Mouse (Mus musculus): ENCODE measurements around the gene Dennd5b. TPM values are rescaled to one million over a fixed set of nuclear protein-coding genes. Genes with fewer than 3 reads are reported as not detected.

Dennd5b gene
- polyA plus RNA-seq, 2 experiments from 2014 or later = 0.45 to 0.98 TPM

DNA sequence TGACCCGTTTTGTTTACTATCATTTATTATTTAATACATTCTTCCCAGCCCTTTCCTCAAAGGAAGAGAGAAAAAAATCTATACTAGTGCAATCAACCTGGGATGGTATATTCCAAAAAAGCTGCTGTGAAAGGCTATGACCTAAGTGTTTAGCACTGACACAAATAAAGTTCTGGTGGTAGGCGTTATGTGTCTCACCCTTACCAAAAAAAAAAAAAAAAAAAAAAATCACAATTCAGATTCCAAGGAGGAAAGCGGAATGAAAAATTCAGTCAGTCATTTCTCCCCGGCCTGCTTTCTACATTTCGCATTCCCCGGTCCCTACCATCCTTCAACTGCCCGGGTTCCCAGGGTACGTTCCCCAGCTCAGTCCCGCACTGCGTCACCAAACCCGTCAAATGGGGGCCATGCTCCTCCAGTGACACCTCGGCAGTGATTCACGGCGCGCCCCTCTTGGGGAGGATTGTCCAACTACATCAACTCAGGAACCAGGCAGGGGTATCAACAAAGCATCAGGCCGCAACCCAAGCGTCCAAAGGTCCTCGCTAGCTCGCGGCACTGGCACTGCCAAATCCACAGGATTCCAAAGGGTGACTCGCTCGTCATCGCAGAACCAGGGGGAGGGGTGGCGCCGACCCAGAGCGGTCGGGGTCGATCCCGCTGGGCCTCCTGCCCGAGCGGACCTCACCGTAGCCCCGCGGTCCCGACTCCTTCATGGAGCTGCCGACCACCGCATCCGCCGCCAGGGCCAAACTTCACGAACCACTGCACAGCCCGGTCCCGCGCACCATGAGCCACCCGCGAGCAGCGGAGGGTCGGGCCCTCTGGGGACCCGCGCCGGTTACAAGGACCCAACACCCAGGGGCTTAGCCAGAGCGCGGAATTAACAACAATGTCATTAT lies 1.1 kb downstream of the Dennd5b start:
- ATAC-seq = no peak

DNA sequence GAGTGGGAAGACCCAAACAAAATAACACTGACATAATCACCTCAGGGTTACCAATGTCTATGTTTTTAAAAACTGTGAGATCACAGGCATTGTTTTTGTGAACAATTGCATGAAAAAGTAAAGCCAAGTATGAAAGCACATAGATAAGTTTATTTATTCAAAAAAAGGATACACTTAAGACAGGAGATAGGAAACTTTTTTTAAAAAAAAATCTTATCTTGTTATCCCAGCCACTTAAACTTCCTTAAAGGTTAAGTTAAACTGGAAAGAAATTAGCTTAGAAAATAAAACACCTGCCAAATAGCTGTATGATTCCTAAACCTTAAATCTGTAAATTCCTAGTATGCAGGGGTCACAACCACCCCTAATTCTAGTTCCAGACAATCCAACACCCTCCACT lies 2.5 kb downstream of the Dennd5b start:
- ATAC-seq = no peak

- ATAC-seq = no peak
Measured at GRCm38 (mm10) chr6:149097276-149097675, 4.2 kb downstream of the Dennd5b start.

- ATAC-seq = no peak
Measured at GRCm38 (mm10) chr6:149096233-149096632, 5.2 kb downstream of the Dennd5b start.

GRCm38 (mm10) chr6:149095389-149095788 lies 6.1 kb downstream of the Dennd5b start:
- ATAC-seq = no peak

DNA sequence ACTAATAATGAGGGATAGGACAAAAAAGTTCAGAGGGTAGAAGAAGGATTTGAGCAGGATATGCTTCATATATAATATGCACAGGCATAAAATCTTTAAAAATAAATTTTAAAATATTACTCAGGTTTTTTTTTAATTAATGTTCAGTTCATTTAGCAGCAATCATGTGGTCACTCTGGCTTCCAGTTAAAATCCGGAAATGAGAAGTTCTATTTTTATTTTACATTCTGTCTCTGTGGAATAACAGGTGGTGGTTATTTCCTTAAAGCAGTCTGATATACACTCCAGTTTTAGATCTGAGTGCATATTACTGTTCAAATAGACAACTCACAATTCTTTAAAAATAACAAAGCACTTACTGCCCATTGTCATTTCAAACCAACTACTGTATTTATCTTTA lies 6.9 kb downstream of the Dennd5b start:
- ATAC-seq = no peak

DNA sequence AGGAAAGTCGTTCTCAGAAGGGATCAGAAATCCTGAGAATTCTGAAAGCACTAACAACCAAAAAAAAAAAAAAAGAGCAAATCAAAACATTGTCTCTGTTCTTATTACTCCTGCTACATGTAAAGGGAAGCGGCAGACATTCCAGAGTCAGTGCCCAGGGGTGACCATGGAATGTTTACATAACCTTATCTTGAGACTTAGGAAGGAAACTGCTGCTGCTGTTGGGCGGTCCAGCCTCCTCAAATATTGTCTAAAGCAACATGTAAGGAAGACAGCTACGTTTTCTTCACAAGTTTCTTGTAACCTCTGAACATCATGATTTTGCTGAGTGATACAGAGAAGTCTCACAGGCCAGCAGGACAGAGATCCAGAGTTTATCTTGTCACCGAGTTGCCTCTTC lies 8.0 kb downstream of the Dennd5b start:
- ATAC-seq = no peak

DNA sequence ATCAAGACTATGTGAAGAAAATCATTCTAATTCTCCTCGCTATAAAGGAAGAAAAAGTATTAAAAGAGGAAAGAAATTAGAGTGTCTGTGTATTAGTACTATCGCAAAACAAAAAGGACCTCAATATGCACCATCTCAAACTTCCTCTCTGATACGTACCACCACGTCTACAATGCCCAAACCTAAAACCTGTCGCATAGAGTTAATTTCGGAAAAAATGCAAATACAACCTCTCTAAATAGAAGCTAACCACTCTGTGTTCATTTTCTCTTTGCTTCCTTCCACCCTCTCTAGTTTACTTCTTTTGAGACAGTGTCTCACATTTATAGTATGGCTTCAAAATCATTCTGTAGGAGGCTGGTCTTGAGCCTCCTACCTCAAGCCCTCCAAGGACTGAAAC lies 9.1 kb downstream of the Dennd5b start:
- no peak for ATAC-seq

- ATAC-seq = no peak
Measured at GRCm38 (mm10) chr6:149077136-149077808, 24.2 kb downstream of the Dennd5b start.

DNA sequence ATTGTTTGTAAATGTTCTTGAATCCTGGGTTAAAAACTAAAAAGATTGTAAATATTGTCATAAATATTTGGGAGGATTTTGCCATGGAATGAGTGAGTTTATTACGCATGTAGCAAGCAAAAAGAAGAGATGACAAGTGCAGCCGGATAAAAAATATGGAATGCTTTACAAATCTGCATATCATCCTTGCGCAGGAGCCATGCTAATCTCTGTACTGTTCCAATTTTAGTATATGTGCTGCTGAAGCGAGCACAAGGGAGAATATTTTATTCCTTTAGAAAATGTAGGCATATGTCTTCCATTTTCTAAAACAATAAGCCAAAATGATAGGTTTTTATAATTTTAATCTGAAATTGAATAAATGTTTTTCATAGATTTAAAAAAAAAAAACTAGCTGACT lies 27.6 kb downstream of the Dennd5b start:
- no peak for ATAC-seq

DNA sequence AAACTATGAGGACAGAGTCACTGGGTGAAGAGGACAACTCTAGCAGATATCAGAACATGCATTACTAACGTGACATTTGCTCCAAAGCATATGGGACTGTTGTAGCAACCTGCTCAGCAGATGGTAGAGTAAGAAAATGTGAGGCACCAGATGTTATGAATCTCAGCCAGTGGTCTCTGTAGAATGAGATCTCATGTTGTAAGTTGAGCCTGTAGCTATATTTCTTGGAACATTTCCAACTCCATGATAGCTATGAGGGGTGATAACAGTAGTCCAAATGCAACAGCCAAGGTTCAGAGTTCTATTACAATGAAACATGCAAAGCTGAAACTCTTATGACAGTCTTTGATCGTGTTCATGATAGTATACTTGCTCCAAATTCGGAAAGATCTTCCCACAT lies 28.6 kb downstream of the Dennd5b start:
- ATAC-seq = no peak

- no peak for ATAC-seq
Measured at GRCm38 (mm10) chr6:149070592-149071124, 30.8 kb downstream of the Dennd5b start.

- no peak for ATAC-seq
Measured at GRCm38 (mm10) chr6:149063382-149063781, 38.1 kb downstream of the Dennd5b start.

DNA sequence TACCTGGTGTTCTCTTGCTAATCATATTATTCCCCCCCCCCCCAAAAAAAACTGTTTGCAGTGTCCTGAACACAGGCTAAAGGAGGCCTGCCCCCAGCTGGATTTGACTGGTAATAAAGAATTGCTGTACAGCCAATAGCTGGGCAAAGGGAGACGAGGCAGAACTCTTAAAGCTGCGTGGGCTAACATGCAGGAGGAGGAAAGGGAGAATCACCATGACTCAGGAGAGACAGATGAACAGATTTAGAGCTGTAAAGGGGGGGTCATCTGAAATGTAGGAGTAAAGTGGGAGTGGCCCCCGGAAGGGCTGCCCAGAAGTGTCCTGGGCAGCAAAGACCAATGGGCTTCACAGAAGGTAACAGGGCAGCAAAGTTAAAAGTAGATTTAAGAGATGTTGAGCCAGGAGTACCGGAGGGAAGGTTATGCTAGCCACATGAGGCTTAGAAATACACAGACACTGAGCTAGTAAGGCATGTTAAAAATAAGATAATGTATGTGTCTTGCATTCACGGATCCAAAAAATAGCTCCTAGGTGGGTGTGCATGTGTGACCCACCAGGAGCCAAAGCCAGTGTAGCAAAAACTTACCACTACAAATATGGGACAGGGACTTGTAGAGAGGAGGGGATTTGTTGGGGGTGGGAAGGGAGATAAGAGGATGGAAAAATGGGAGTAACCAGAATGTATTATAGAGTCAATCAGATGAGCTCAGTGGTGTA lies 40.7 kb downstream of the Dennd5b start:
- ATAC-seq = no peak

GRCm38 (mm10) chr6:149057947-149058391 lies 43.5 kb downstream of the Dennd5b start:
- no peak for ATAC-seq

GRCm38 (mm10) chr6:149054780-149055179 lies 46.7 kb downstream of the Dennd5b start:
- ATAC-seq = no peak

DNA sequence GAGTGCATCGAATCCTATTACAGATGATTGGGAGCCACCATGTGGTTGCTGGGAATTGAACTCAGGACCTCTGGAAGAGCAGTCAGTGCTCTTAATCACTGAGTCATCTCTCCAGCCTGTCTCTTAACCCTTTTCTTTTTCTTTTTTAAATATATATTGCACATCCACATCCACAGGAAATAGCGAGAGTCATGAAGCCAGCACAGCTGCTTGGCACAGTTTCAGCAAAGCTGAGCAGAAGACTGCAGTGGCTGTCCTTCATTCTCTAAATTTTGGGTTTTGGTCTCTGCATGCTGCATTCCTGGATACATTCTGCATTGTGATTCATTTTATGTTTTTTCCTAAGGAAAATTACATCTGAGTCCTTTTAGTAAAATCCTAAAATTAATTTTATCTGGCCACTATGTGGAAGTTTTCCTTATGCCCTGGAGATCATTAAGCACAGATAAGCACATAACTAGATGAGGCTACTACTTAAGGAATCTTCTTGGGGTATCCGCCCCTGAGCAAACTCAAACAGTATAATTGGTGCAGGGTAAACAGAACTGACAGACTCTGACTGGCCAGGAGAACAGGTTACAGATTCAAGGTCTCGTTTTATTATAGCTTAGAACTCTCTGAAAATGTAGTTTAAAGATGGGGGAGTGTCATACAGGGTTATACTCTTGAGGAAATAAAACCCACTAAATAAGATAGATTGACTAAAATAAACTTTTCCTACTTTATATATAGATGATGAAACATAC lies 50.3 kb downstream of the Dennd5b start:
- no peak for ATAC-seq

DNA sequence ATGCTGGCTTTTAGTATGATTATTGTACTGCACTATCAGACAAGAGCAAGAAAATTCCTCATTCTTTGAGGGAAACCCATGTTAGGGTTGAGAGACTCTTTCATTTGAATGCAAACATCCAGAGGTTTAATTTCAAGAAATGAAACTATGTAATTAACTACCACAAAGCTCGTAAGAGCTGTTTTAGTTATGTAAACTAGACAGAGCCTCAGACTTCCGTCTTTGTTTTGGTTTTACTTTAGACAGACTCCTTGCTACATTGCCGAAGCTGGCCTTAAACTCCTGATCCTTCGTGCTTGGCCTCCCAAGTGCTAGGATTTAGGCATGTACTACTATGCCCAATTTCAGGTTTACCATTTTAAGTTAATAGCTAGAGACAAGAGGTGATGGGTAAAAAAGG lies 61.4 kb downstream of the Dennd5b start:
- peak; percentile 54 for ATAC-seq

DNA sequence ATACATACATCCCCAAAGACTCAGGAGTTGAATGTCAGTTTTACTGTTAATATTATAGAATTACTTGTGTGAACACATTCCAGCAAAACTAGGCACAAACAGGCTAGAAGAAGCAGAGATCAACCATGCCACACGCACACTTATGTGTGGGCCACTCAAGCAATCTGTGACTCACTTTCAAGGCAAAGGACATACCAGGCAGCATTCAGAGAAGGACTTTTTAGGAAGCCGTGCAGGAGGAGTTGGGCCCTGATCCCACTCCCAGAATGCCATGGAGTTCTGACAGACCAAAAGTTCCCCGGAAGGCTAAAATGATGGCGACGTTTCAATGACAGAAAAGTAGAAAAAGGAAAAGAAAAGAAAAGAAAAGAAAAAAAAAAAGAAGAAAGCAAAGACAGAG lies 69.3 kb downstream of the Dennd5b start:
- no peak for ATAC-seq

- ATAC-seq = no peak
Measured at GRCm38 (mm10) chr6:149031377-149031776, 70.1 kb downstream of the Dennd5b start.

DNA sequence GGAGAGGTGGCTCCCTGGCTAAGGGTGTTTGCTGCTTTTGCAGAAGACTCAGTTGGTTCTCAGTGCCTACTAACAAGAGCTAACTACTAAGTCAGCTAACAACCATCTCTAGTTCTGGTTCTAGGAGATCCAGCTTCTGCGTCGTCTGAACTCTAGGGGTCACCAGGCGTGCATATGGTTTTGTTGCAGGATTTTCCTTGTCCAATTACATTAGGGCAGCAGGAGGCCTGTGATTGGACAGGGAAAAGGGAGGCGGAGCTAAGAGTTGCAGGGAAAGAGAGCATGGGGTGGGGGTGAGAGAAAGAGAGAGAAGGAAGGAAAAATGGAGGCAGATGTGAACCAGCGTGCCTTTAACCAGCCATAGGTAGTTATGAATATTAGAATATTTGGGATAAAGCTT lies 83.0 kb downstream of the Dennd5b start:
- ATAC-seq = no peak

DNA sequence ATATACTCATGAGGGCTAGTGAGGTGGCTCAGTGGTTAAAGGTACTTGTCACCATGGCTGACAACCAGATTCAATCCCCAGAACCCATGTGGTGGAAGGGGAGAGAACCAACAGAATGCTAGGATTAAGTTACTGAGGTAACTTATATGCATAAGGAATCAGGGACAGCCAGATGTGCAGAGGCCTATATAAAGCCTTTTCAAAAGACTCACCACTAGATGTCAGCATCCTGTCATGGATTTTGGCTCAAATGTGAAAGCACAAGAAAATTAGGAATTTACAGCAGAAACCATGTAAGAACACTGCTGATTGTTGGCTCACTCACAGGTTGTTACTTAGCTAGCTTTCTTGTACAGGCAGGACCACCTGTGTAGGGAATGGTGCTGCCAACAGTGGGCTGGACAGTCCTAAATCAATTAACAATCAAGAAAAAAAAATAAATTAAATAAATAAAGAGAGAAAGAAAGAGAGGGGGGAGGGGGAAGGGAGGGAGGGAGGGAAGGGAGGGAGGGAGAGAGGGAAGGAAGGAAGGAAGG lies 90.6 kb downstream of the Dennd5b start:
- ATAC-seq = no peak
